Mouse (Mus musculus): Measurements from ENCODE around the gene Adcy1. TPM values are rescaled to one million over a fixed set of nuclear protein-coding genes. Genes with fewer than 3 reads are reported as not detected.

Adcy1 gene
- polyA plus RNA-seq, 1 experiment from 2014 or later: 8.4 TPM

GRCm38 (mm10) chr11:7197491-7197941 is 134.2 kb downstream of the Adcy1 start, which contains the start of gene Igfbp1:
Igfbp1 (plus strand) TSS chr11:7197782.
- Histone ChIP-seq H3K9me3 (no peaks in the 10 kb centered on the region), H3K27ac (no peak within 1 kb of the TSS), H3K9ac (no peak within 1 kb of the TSS), H3K27me3 (replicated peaks) (0 out of 2 replicates have a peak, but pooled peaks cover 2% of the 10 kb centered on the region), H3K36me3 (replicated peaks) (no peaks in the 10 kb centered on the region), H3K4me3 (no peak within 1 kb of the TSS), H3K4me2 (no peak within 1 kb of the TSS), H3K4me1 (peaks cover 7% of the 10 kb centered on the region; the same call in 1 of the 2 replicates)
- ATAC-seq (replicated peaks): no peak
- whole genome bisulfite sequencing: 19% methylated on average over 12 of the region's 12 CpGs

- Histone ChIP-seq H3K36me3 (replicated peaks) (no peaks in the 10 kb centered on the region), H3K27me3 (replicated peaks) (0 out of 2 replicates have a peak, but pooled peaks cover 2% of the 10 kb centered on the region), H3K9ac (no peak overlapping the region), H3K4me1 (peaks cover 7% of the 10 kb centered on the region; the same call in 1 of the 2 replicates), H3K27ac (no peak overlapping the region), H3K4me2 (no peak overlapping the region), H3K9me3 (no peaks in the 10 kb centered on the region), H3K4me3 (no peak overlapping the region)
- ATAC-seq (replicated peaks): no peak
- WGBS: 85% methylated on average over 19 of the region's 19 CpGs
These were observed 134.7 kb downstream of the Adcy1 start for GRCm38 (mm10) chr11:7198006-7198405.

GRCm38 (mm10) chr11:7198481-7199256 is 135.4 kb downstream of the Adcy1 start:
- H3K9ac ChIP-seq: no peak overlapping the region
- H3K27me3 ChIP-seq (replicated peaks): 0 out of 2 replicates have a peak, but pooled peaks cover 2% of the 10 kb centered on the region
- no peak overlapping the region for H3K27ac ChIP-seq
- 86% methylated on average over 10 of the region's 10 CpGs for WGBS
- no peaks in the 10 kb centered on the region for H3K36me3 ChIP-seq (replicated peaks)
- H3K4me1 ChIP-seq: peaks cover 7% of the 10 kb centered on the region; the same call in 1 of the 2 replicates
- no peak overlapping the region for H3K4me3 ChIP-seq
- H3K9me3 ChIP-seq: no peaks in the 10 kb centered on the region
- H3K4me2 ChIP-seq: no peak overlapping the region
- no peak for ATAC-seq (replicated peaks)

GRCm38 (mm10) chr11:7199736-7200392 is 136.6 kb downstream of the Adcy1 start:
- Histone ChIP-seq H3K36me3 (replicated peaks) (no peaks in the 10 kb centered on the region), H3K9me3 (no peaks in the 10 kb centered on the region), H3K27ac (no peak overlapping the region), H3K4me2 (no peak overlapping the region), H3K9ac (no peak overlapping the region), H3K27me3 (replicated peaks) (0 out of 2 replicates have a peak, but pooled peaks cover 2% of the 10 kb centered on the region), H3K4me1 (peaks cover 7% of the 10 kb centered on the region; the same call in 1 of the 2 replicates), H3K4me3 (no peak overlapping the region)
- ATAC-seq (replicated peaks): peak; percentile 32
- 62% methylated on average over 14 of the region's 14 CpGs for WGBS

GRCm38 (mm10) chr11:7200393-7200783 is 137.1 kb downstream of the Adcy1 start:
- Histone ChIP-seq H3K9me3 (no peaks in the 10 kb centered on the region), H3K4me2 (no peak overlapping the region), H3K36me3 (replicated peaks) (no peaks in the 10 kb centered on the region), H3K27ac (no peak overlapping the region), H3K27me3 (replicated peaks) (0 out of 2 replicates have a peak, but pooled peaks cover 2% of the 10 kb centered on the region), H3K4me1 (peaks cover 7% of the 10 kb centered on the region; the same call in 1 of the 2 replicates), H3K9ac (no peak overlapping the region), H3K4me3 (no peak overlapping the region)
- ATAC-seq (replicated peaks): no peak
- WGBS: 83% methylated on average over 9 of the region's 9 CpGs

- Histone ChIP-seq H3K4me2 (no peak overlapping the region), H3K9me3 (no peaks in the 10 kb centered on the region), H3K9ac (no peak overlapping the region), H3K4me1 (peaks cover 6% of the 10 kb centered on the region; the same call in 1 of the 2 replicates), H3K27ac (no peak overlapping the region), H3K27me3 (replicated peaks) (0 out of 2 replicates have a peak, but pooled peaks cover 2% of the 10 kb centered on the region), H3K4me3 (no peak overlapping the region), H3K36me3 (replicated peaks) (no peaks in the 10 kb centered on the region)
- WGBS: 85% methylated on average over 7 of the region's 7 CpGs
- ATAC-seq (replicated peaks): no peak
These were observed 138.9 kb downstream of the Adcy1 start for GRCm38 (mm10) chr11:7202206-7202605.

GRCm38 (mm10) chr11:7203846-7204245 is 140.6 kb downstream of the Adcy1 start:
- Histone ChIP-seq H3K4me1 (no peaks in the 10 kb centered on the region), H3K4me2 (no peak overlapping the region), H3K27ac (no peak overlapping the region), H3K27me3 (replicated peaks) (no peaks in the 10 kb centered on the region), H3K9ac (no peak overlapping the region), H3K36me3 (replicated peaks) (no peaks in the 10 kb centered on the region), H3K4me3 (no peak overlapping the region), H3K9me3 (no peaks in the 10 kb centered on the region)
- WGBS: 92% methylated on average over 9 of the region's 9 CpGs
- no peak for ATAC-seq (replicated peaks)

GRCm38 (mm10) chr11:7210343-7210742 is 147.1 kb downstream of the Adcy1 start:
- Histone ChIP-seq H3K4me3 (no peak overlapping the region), H3K36me3 (replicated peaks) (no peaks in the 10 kb centered on the region), H3K9me3 (no peaks in the 10 kb centered on the region), H3K27ac (no peak overlapping the region), H3K4me1 (peaks cover 27% of the 10 kb centered on the region), H3K9ac (no peak overlapping the region), H3K27me3 (replicated peaks) (peaks cover 17% of the 10 kb centered on the region), H3K4me2 (no peak overlapping the region)
- 22% methylated on average over 6 of the region's 6 CpGs for WGBS
- ATAC-seq (replicated peaks): no peak

GRCm38 (mm10) chr11:7211211-7211610 is 147.9 kb downstream of the Adcy1 start:
- Histone ChIP-seq H3K9ac (no peak overlapping the region), H3K9me3 (no peaks in the 10 kb centered on the region), H3K4me3 (no peak overlapping the region), H3K4me1 (peaks cover 27% of the 10 kb centered on the region), H3K27me3 (replicated peaks) (peaks cover 17% of the 10 kb centered on the region), H3K27ac (no peak overlapping the region), H3K36me3 (replicated peaks) (no peaks in the 10 kb centered on the region), H3K4me2 (peak overlapping the region; percentile 10; the same call in 1 of the 2 replicates)
- 25% methylated on average over 9 of the region's 9 CpGs for WGBS
- ATAC-seq (replicated peaks): no peak

- Histone ChIP-seq H3K9ac (peak overlapping the region; percentile 7; the same call in 1 of the 2 replicates), H3K9me3 (no peaks in the 10 kb centered on the region), H3K36me3 (replicated peaks) (no peaks in the 10 kb centered on the region), H3K27ac (no peak overlapping the region), H3K27me3 (replicated peaks) (peaks cover 17% of the 10 kb centered on the region), H3K4me1 (peaks cover 27% of the 10 kb centered on the region), H3K4me2 (peak overlapping the region; percentile 86), H3K4me3 (peak overlapping the region; percentile 69)
- no peak for ATAC-seq (replicated peaks)
- 21% methylated on average over 17 of the region's 17 CpGs for WGBS
These were observed 149.0 kb downstream of the Adcy1 start for GRCm38 (mm10) chr11:7212126-7212798.

GRCm38 (mm10) chr11:7213161-7213500 is 149.8 kb downstream of the Adcy1 start:
- Histone ChIP-seq H3K27ac (peak overlapping the region; percentile 84), H3K4me2 (peak overlapping the region; percentile 86), H3K36me3 (replicated peaks) (no peaks in the 10 kb centered on the region), H3K9ac (peak overlapping the region; percentile 47), H3K4me1 (peaks cover 27% of the 10 kb centered on the region), H3K9me3 (no peaks in the 10 kb centered on the region), H3K27me3 (replicated peaks) (peaks cover 17% of the 10 kb centered on the region), H3K4me3 (peak overlapping the region; percentile 69)
- WGBS: 2% methylated on average over 19 of the region's 19 CpGs
- no peak for ATAC-seq (replicated peaks)

Data from midbrain, embryonic 15.5 days (tissue).